Mouse (Mus musculus): Measurements from ENCODE around the gene Kif1c. TPM values are rescaled to one million over a fixed set of nuclear protein-coding genes. Genes with fewer than 3 reads are reported as not detected.

The Kif1c gene
- polyA plus RNA-seq, 1 experiment from 2014 or later: 18.9 TPM

- H3K27ac ChIP-seq (replicated peaks in 1 of 2; ENCODE audit: control insufficient read depth in 1 of 2, insufficient read depth in 1 of 2, low read depth in 2 of 2, low read length in 2 of 2): peak overlapping the region; percentile 85 to 98
- whole genome bisulfite sequencing: under 1% methylated on average over 44 of the region's 48 CpGs
- peak overlapping the region; percentile 79 to 97 for H3K4me3 ChIP-seq (ENCODE audit: control insufficient read depth in 1 of 2, insufficient read depth in 1 of 2, low read depth in 1 of 2, low read length in 2 of 2)
- peak overlapping the region; percentile 90 for H3K4me2 ChIP-seq (ENCODE audit: low read length)
- ATAC-seq (ENCODE audit: insufficient number of reproducible peaks, insufficient read depth, low FRiP score, low read depth): peak; percentile 42; the same call in 1 of the 2 replicates
- H3K9ac ChIP-seq (ENCODE audit: low read length): peak overlapping the region; percentile 99
- H3K36me3 ChIP-seq (ENCODE audit: control insufficient read depth, insufficient read depth, low read length): peaks cover 50% of the 10 kb centered on the region
- no peaks in the 10 kb centered on the region for H3K27me3 ChIP-seq (ENCODE audit: control insufficient read depth, insufficient read depth, low read length)
- peaks cover 39 to 57% of the 10 kb centered on the region in 2 experiments for H3K4me1 ChIP-seq (ENCODE audit: control insufficient read depth in 2 of 2, insufficient read depth in 2 of 2, low read length in 2 of 2)
- H3K9me3 ChIP-seq (ENCODE audit: control insufficient read depth, low read length): no peaks in the 10 kb centered on the region
Measured at GRCm38 (mm10) chr11:70654923-70655570, 45.3 kb upstream of the Kif1c start.

- Histone ChIP-seq H3K27me3 (ENCODE audit: control insufficient read depth, insufficient read depth, low read length) (no peaks in the 10 kb centered on the region), H3K4me3 (ENCODE audit: control insufficient read depth in 1 of 2, insufficient read depth in 1 of 2, low read depth in 1 of 2, low read length in 2 of 2) (peak overlapping the region; percentile 79 to 97), H3K9me3 (ENCODE audit: control insufficient read depth, low read length) (no peaks in the 10 kb centered on the region), H3K4me2 (ENCODE audit: low read length) (peak overlapping the region; percentile 90), H3K27ac (replicated peaks in 1 of 2; ENCODE audit: control insufficient read depth in 1 of 2, insufficient read depth in 1 of 2, low read depth in 2 of 2, low read length in 2 of 2) (peak overlapping the region; percentile 85 to 98), H3K9ac (ENCODE audit: low read length) (peak overlapping the region; percentile 99), H3K36me3 (ENCODE audit: control insufficient read depth, insufficient read depth, low read length) (peaks cover 50% of the 10 kb centered on the region), H3K4me1 (ENCODE audit: control insufficient read depth in 2 of 2, insufficient read depth in 2 of 2, low read length in 2 of 2) (peaks cover 38 to 52% of the 10 kb centered on the region in 2 experiments)
- ATAC-seq (ENCODE audit: insufficient number of reproducible peaks, insufficient read depth, low FRiP score, low read depth): peak; percentile 12; the same call in 1 of the 2 replicates
- WGBS: under 1% methylated on average over 60 of the region's 61 CpGs
Measured at GRCm38 (mm10) chr11:70655571-70656455, 44.5 kb upstream of the Kif1c start.

GRCm38 (mm10) chr11:70656456-70656927 is 43.9 kb upstream of the Kif1c start:
- Histone ChIP-seq H3K36me3 (ENCODE audit: control insufficient read depth, insufficient read depth, low read length) (peaks cover 49% of the 10 kb centered on the region), H3K4me1 (ENCODE audit: control insufficient read depth in 2 of 2, insufficient read depth in 2 of 2, low read length in 2 of 2) (peaks cover 36 to 50% of the 10 kb centered on the region in 2 experiments), H3K27ac (replicated peaks in 1 of 2; ENCODE audit: control insufficient read depth in 1 of 2, insufficient read depth in 1 of 2, low read depth in 2 of 2, low read length in 2 of 2) (peak overlapping the region; percentile 85 to 98), H3K9ac (ENCODE audit: low read length) (peak overlapping the region; percentile 99), H3K4me2 (ENCODE audit: low read length) (peak overlapping the region; percentile 90), H3K9me3 (ENCODE audit: control insufficient read depth, low read length) (no peaks in the 10 kb centered on the region), H3K4me3 (ENCODE audit: control insufficient read depth in 1 of 2, insufficient read depth in 1 of 2, low read depth in 1 of 2, low read length in 2 of 2) (peak overlapping the region; percentile 79 to 97), H3K27me3 (ENCODE audit: control insufficient read depth, insufficient read depth, low read length) (no peaks in the 10 kb centered on the region)
- 3% methylated on average over 16 of the region's 16 CpGs for WGBS
- peak; percentile 60 for ATAC-seq (ENCODE audit: insufficient number of reproducible peaks, insufficient read depth, low FRiP score, low read depth)

GRCm38 (mm10) chr11:70656964-70657363 is 43.4 kb upstream of the Kif1c start, which contains the start of gene Eno3:
TSS of gene Eno3 (plus strand) at chr11:70657202.
- Histone ChIP-seq H3K9me3 (ENCODE audit: control insufficient read depth, low read length) (no peaks in the 10 kb centered on the region), H3K4me2 (ENCODE audit: low read length) (peak within 1 kb of the TSS; percentile 90), H3K4me3 (ENCODE audit: control insufficient read depth in 1 of 2, insufficient read depth in 1 of 2, low read depth in 1 of 2, low read length in 2 of 2) (peak within 1 kb of the TSS; percentile 79 to 97), H3K27me3 (ENCODE audit: control insufficient read depth, insufficient read depth, low read length) (no peaks in the 10 kb centered on the region), H3K36me3 (ENCODE audit: control insufficient read depth, insufficient read depth, low read length) (peaks cover 49% of the 10 kb centered on the region), H3K4me1 (ENCODE audit: control insufficient read depth in 2 of 2, insufficient read depth in 2 of 2, low read length in 2 of 2) (peaks cover 35 to 46% of the 10 kb centered on the region in 2 experiments), H3K9ac (ENCODE audit: low read length) (peak within 1 kb of the TSS; percentile 99), H3K27ac (replicated peaks in 1 of 2; ENCODE audit: control insufficient read depth in 1 of 2, insufficient read depth in 1 of 2, low read depth in 2 of 2, low read length in 2 of 2) (peak within 1 kb of the TSS; percentile 85 to 98)
- 9% methylated on average over 3 of the region's 3 CpGs for whole genome bisulfite sequencing
- ATAC-seq (ENCODE audit: insufficient number of reproducible peaks, insufficient read depth, low FRiP score, low read depth): peak; percentile 54

- no peak for ATAC-seq (ENCODE audit: insufficient number of reproducible peaks, insufficient read depth, low FRiP score, low read depth)
- Histone ChIP-seq H3K4me1 (ENCODE audit: control insufficient read depth in 2 of 2, insufficient read depth in 2 of 2, low read length in 2 of 2) (peaks cover 32 to 40% of the 10 kb centered on the region in 2 experiments), H3K36me3 (ENCODE audit: control insufficient read depth, insufficient read depth, low read length) (peaks cover 49% of the 10 kb centered on the region), H3K9ac (ENCODE audit: low read length) (peak overlapping the region; percentile 99), H3K4me2 (ENCODE audit: low read length) (peak overlapping the region; percentile 90), H3K9me3 (ENCODE audit: control insufficient read depth, low read length) (no peaks in the 10 kb centered on the region), H3K27me3 (ENCODE audit: control insufficient read depth, insufficient read depth, low read length) (no peaks in the 10 kb centered on the region), H3K4me3 (ENCODE audit: control insufficient read depth in 1 of 2, insufficient read depth in 1 of 2, low read depth in 1 of 2, low read length in 2 of 2) (peak overlapping the region; percentile 79 to 97), H3K27ac (replicated peaks in 1 of 2; ENCODE audit: control insufficient read depth in 1 of 2, insufficient read depth in 1 of 2, low read depth in 2 of 2, low read length in 2 of 2) (peak overlapping the region; percentile 85 to 98)
- 29% methylated on average over 6 of the region's 6 CpGs for WGBS
Measured at GRCm38 (mm10) chr11:70657573-70657972, 42.8 kb upstream of the Kif1c start.

GRCm38 (mm10) chr11:70657991-70658390 is 42.4 kb upstream of the Kif1c start:
- H3K9ac ChIP-seq (ENCODE audit: low read length): peak overlapping the region; percentile 99
- peak overlapping the region; percentile 85 to 98; a peak in 3 of 4 replicates for H3K27ac ChIP-seq (replicated peaks in 1 of 2; ENCODE audit: control insufficient read depth in 1 of 2, insufficient read depth in 1 of 2, low read depth in 2 of 2, low read length in 2 of 2)
- H3K4me1 ChIP-seq (ENCODE audit: control insufficient read depth in 2 of 2, insufficient read depth in 2 of 2, low read length in 2 of 2): peaks cover 29 to 37% of the 10 kb centered on the region in 2 experiments
- 47% methylated on average over 9 of the region's 9 CpGs for WGBS
- H3K4me3 ChIP-seq (ENCODE audit: control insufficient read depth in 1 of 2, insufficient read depth in 1 of 2, low read depth in 1 of 2, low read length in 2 of 2): peak overlapping the region; percentile 79 to 97
- H3K27me3 ChIP-seq (ENCODE audit: control insufficient read depth, insufficient read depth, low read length): no peaks in the 10 kb centered on the region
- H3K9me3 ChIP-seq (ENCODE audit: control insufficient read depth, low read length): no peaks in the 10 kb centered on the region
- no peak for ATAC-seq (ENCODE audit: insufficient number of reproducible peaks, insufficient read depth, low FRiP score, low read depth)
- H3K4me2 ChIP-seq (ENCODE audit: low read length): peak overlapping the region; percentile 90
- H3K36me3 ChIP-seq (ENCODE audit: control insufficient read depth, insufficient read depth, low read length): peaks cover 49% of the 10 kb centered on the region

GRCm38 (mm10) chr11:70658521-70658920 is 41.8 kb upstream of the Kif1c start:
- H3K27ac ChIP-seq (replicated peaks in 1 of 2; ENCODE audit: control insufficient read depth in 1 of 2, insufficient read depth in 1 of 2, low read depth in 2 of 2, low read length in 2 of 2): no peak overlapping the region
- H3K27me3 ChIP-seq (ENCODE audit: control insufficient read depth, insufficient read depth, low read length): no peaks in the 10 kb centered on the region
- H3K4me2 ChIP-seq (ENCODE audit: low read length): peak overlapping the region; percentile 90
- H3K9ac ChIP-seq (ENCODE audit: low read length): peak overlapping the region; percentile 99
- 79% methylated on average over 5 of the region's 5 CpGs for WGBS
- no peaks in the 10 kb centered on the region for H3K9me3 ChIP-seq (ENCODE audit: control insufficient read depth, low read length)
- peaks cover 29 to 39% of the 10 kb centered on the region in 2 experiments for H3K4me1 ChIP-seq (ENCODE audit: control insufficient read depth in 2 of 2, insufficient read depth in 2 of 2, low read length in 2 of 2)
- no peak for ATAC-seq (ENCODE audit: insufficient number of reproducible peaks, insufficient read depth, low FRiP score, low read depth)
- H3K36me3 ChIP-seq (ENCODE audit: control insufficient read depth, insufficient read depth, low read length): peaks cover 52% of the 10 kb centered on the region
- peak overlapping the region; percentile 79 to 97; a peak in 3 of 4 replicates for H3K4me3 ChIP-seq (ENCODE audit: control insufficient read depth in 1 of 2, insufficient read depth in 1 of 2, low read depth in 1 of 2, low read length in 2 of 2)
